Mouse (Mus musculus) thymus, adult 2 months (tissue): Measurements from ENCODE around the gene Dock9.

Experiments
- CTCF ChIP-seq: fragments of 200-500 bp; IDR thresholded peaks from 2 replicates; pipeline ENCODE4 v1.5.1; 2012; ENCODE audit warnings: mild to moderate bottlenecking, control low read depth, low read length, moderate library complexity, borderline replicate concordance; ENCODE audit not compliant: control insufficient read depth, poor library complexity, insufficient read depth; ENCODE audit errors: extremely low read depth
- POLR2A ChIP-seq: fragments of 200-500 bp; IDR thresholded peaks from 2 replicates; pipeline ENCODE4 v1.6.1; 2012; ENCODE audit warnings: mild to moderate bottlenecking, low read length, control low read depth, moderate library complexity; ENCODE audit not compliant: control insufficient read depth, poor library complexity, insufficient read depth; ENCODE audit errors: extremely low read depth

DNA sequence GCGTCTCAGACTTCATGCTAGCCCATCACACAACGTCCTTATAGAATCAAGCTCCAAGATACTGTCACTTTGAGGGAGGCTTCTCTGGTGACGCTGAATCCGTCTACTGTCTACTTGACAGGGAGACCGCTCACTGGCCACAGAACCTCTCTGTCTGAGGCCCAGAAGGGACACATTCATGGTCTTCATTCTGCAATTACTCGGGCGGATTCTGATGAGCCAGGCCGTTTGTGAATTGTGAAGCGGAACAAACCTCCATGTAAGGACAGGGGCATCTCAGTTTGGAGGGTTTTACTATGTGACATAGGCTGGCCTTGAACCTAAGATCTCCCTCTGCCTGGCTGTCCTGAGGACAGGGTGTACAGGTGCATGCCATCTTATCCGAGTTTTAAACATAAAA lies 140.7 kb downstream of the Dock9 start:
- TF ChIP-seq POLR2A (no peak), CTCF (no peak)
